Mouse (Mus musculus) kidney, embryonic 16.5 days (tissue): Measurements from ENCODE around the gene Nrg3. TPM values are rescaled to one million over a fixed set of nuclear protein-coding genes. Genes with fewer than 3 reads are reported as not detected.

Source experiments
- ATAC-seq: fragments of 200-750 bp; cut with Nextera tagmentation; 2 replicates; pipeline ENCODE4 v1.8.0; 2017; ENCODE audit warnings: moderate TSS enrichment; ENCODE audit not compliant: low FRiP score, low TSS enrichment
- H3K27ac ChIP-seq: fragments of 300-500 bp; sonication (generic); 2 replicates; pipeline ENCODE4 v1.5.1; 2014; ENCODE audit warnings: low read length
- H3K27me3 ChIP-seq: fragments of 300-500 bp; sonication (generic); 2 replicates; pipeline ENCODE4 v1.6.1; 2014; ENCODE audit warnings: low read length, control low read depth, mixed read lengths; ENCODE audit not compliant: insufficient read depth
- H3K36me3 ChIP-seq: fragments of 300-500 bp; sonication (generic); 2 replicates; pipeline ENCODE4 v1.6.1; 2014; ENCODE audit warnings: low read length, control low read depth, mixed read lengths; ENCODE audit not compliant: insufficient read depth
- H3K4me1 ChIP-seq: fragments of 300-500 bp; sonication (generic); 2 replicates; pipeline ENCODE4 v1.6.1; 2014; ENCODE audit warnings: low read length, control low read depth, mixed read lengths; ENCODE audit not compliant: insufficient read depth
- H3K4me2 ChIP-seq: fragments of 300-500 bp; sonication (generic); replicated peaks from 2 replicates; pipeline ENCODE4 v1.6.1; 2014; ENCODE audit warnings: low read depth, low read length
- H3K4me3 ChIP-seq: fragments of 300-500 bp; sonication (generic); 2 replicates; pipeline ENCODE4 v1.5.1; 2014; ENCODE audit warnings: mild to moderate bottlenecking, low read length
- H3K9ac ChIP-seq: fragments of 300-500 bp; sonication (generic); replicated peaks from 2 replicates; pipeline ENCODE4 v1.6.1; 2014; ENCODE audit warnings: low read length
- H3K9me3 ChIP-seq: fragments of 300-500 bp; sonication (generic); 2 replicates; pipeline ENCODE4 v1.6.1; 2016; ENCODE audit warnings: low read length, control low read depth
- WGBS: fragments of 180-500 bp; shearing (Covaris S2); extraction: QIAGEN DNeasy Blood & Tissue Kit; methylation state at CpG from one replicate; pipeline ENCODE4 v1.1.7; 2014; 5-methylcytosine and 5-hydroxymethylcytosine counted together
- polyA plus RNA-seq: library from polyadenylated mRNA; unstranded; fragments of >200 nt; fragmentation: Nextera tagmentation; extraction: Ambion mirVana; gene quantifications from 2 replicates; pipeline ENCODE4 v1.2.1, GENCODE M21; 2015

The Nrg3 gene
- polyA plus RNA-seq, 1 experiment from 2014 or later = 0.45 TPM

GRCm38 (mm10) chr14:39386845-39387244 lies 86.0 kb downstream of the Nrg3 start:
- no peak overlapping the region for H3K9ac ChIP-seq
- no peaks in the 10 kb centered on the region for H3K9me3 ChIP-seq
- no peak overlapping the region for H3K27ac ChIP-seq
- H3K4me3 ChIP-seq = no peak overlapping the region
- ATAC-seq = no peak
- no peaks in the 10 kb centered on the region for H3K27me3 ChIP-seq
- no peaks in the 10 kb centered on the region for H3K4me1 ChIP-seq
- no peaks in the 10 kb centered on the region for H3K36me3 ChIP-seq
- no peak overlapping the region for H3K4me2 ChIP-seq

GRCm38 (mm10) chr14:39381321-39381720 lies 91.6 kb downstream of the Nrg3 start:
- no peak for ATAC-seq
- Histone ChIP-seq H3K27ac (no peak overlapping the region), H3K36me3 (no peaks in the 10 kb centered on the region), H3K4me3 (no peak overlapping the region), H3K9ac (no peak overlapping the region), H3K4me1 (no peaks in the 10 kb centered on the region), H3K4me2 (no peak overlapping the region), H3K9me3 (no peaks in the 10 kb centered on the region), H3K27me3 (no peaks in the 10 kb centered on the region)

- Histone ChIP-seq H3K4me2 (no peak overlapping the region), H3K27ac (no peak overlapping the region), H3K27me3 (no peaks in the 10 kb centered on the region), H3K9me3 (no peaks in the 10 kb centered on the region), H3K9ac (no peak overlapping the region), H3K4me1 (no peaks in the 10 kb centered on the region), H3K4me3 (no peak overlapping the region), H3K36me3 (no peaks in the 10 kb centered on the region)
- ATAC-seq = no peak
- WGBS = 80% methylated on average over 1 of the region's 1 CpGs
These were observed 99.7 kb downstream of the Nrg3 start for GRCm38 (mm10) chr14:39373220-39373619.

- ATAC-seq = no peak
- WGBS = 90% methylated on average over 2 of the region's 2 CpGs
These were observed 116.6 kb downstream of the Nrg3 start for GRCm38 (mm10) chr14:39356251-39356650.

GRCm38 (mm10) chr14:39351979-39352737 lies 120.7 kb downstream of the Nrg3 start:
- H3K4me1 ChIP-seq = no peaks in the 10 kb centered on the region
- H3K36me3 ChIP-seq = no peaks in the 10 kb centered on the region
- ATAC-seq = no peak
- no peak overlapping the region for H3K4me3 ChIP-seq
- no peak overlapping the region for H3K27ac ChIP-seq
- WGBS = 73% methylated on average over 4 of the region's 4 CpGs
- H3K9ac ChIP-seq = no peak overlapping the region
- H3K4me2 ChIP-seq = no peak overlapping the region
- no peaks in the 10 kb centered on the region for H3K9me3 ChIP-seq
- H3K27me3 ChIP-seq = no peaks in the 10 kb centered on the region

More at GRCm38 (mm10) chr14:39356251-39356650, 116.6 kb downstream of the Nrg3 start:
- H3K36me3 ChIP-seq = no peaks in the 10 kb centered on the region
- H3K4me2 ChIP-seq = no peak overlapping the region
- H3K9me3 ChIP-seq = no peaks in the 10 kb centered on the region
- H3K4me3 ChIP-seq = no peak overlapping the region
- H3K27me3 ChIP-seq = no peaks in the 10 kb centered on the region
- no peaks in the 10 kb centered on the region for H3K4me1 ChIP-seq
- no peak overlapping the region for H3K9ac ChIP-seq
- no peak overlapping the region for H3K27ac ChIP-seq

- H3K4me2 ChIP-seq = no peak overlapping the region
- no peak for ATAC-seq
- no peak overlapping the region for H3K9ac ChIP-seq
- no peaks in the 10 kb centered on the region for H3K4me1 ChIP-seq
- WGBS = 71% methylated on average over 4 of the region's 4 CpGs
- H3K9me3 ChIP-seq = no peaks in the 10 kb centered on the region
- H3K27ac ChIP-seq = no peak overlapping the region
- no peak overlapping the region for H3K4me3 ChIP-seq
- no peaks in the 10 kb centered on the region for H3K36me3 ChIP-seq
- no peaks in the 10 kb centered on the region for H3K27me3 ChIP-seq
These were observed 155.3 kb downstream of the Nrg3 start for GRCm38 (mm10) chr14:39317424-39318110.

DNA sequence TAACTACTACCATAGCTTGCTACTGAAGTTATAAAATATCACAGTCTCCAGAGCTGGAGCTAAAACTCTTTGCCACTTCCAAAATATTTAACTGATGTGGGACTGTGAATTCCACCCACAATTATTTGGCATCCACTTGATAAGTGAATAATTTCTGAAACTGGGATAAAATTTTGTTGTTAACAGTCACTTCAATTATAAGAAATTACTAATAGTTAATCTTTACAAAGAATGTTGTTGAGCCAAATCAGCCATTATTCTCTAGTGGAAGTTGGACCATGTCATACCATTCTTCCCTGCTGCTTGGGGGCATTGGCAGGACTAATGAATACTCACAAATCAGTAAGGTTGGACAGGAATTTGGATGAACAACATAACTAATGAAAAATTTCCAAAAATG lies 158.8 kb downstream of the Nrg3 start:
- no peaks in the 10 kb centered on the region for H3K36me3 ChIP-seq
- no peak overlapping the region for H3K9ac ChIP-seq
- H3K27me3 ChIP-seq = no peaks in the 10 kb centered on the region
- no peaks in the 10 kb centered on the region for H3K4me1 ChIP-seq
- H3K27ac ChIP-seq = no peak overlapping the region
- H3K4me3 ChIP-seq = no peak overlapping the region
- ATAC-seq = no peak
- no peaks in the 10 kb centered on the region for H3K9me3 ChIP-seq
- H3K4me2 ChIP-seq = no peak overlapping the region

GRCm38 (mm10) chr14:39265121-39265520 lies 207.8 kb downstream of the Nrg3 start:
- Histone ChIP-seq H3K36me3 (no peaks in the 10 kb centered on the region), H3K27ac (no peak overlapping the region), H3K9me3 (no peaks in the 10 kb centered on the region), H3K9ac (no peak overlapping the region), H3K4me1 (no peaks in the 10 kb centered on the region), H3K27me3 (no peaks in the 10 kb centered on the region), H3K4me3 (no peak overlapping the region), H3K4me2 (no peak overlapping the region)
- WGBS = 86% methylated on average over 1 of the region's 1 CpGs
- no peak for ATAC-seq

GRCm38 (mm10) chr14:39264422-39264821 lies 208.5 kb downstream of the Nrg3 start:
- H3K36me3 ChIP-seq = no peaks in the 10 kb centered on the region
- H3K4me2 ChIP-seq = no peak overlapping the region
- no peak for ATAC-seq
- no peaks in the 10 kb centered on the region for H3K27me3 ChIP-seq
- H3K4me3 ChIP-seq = no peak overlapping the region
- whole genome bisulfite sequencing = 87% methylated on average over 4 of the region's 4 CpGs
- H3K4me1 ChIP-seq = no peaks in the 10 kb centered on the region
- H3K9me3 ChIP-seq = no peaks in the 10 kb centered on the region
- no peak overlapping the region for H3K9ac ChIP-seq
- no peak overlapping the region for H3K27ac ChIP-seq

- Histone ChIP-seq H3K27ac (no peak overlapping the region), H3K9me3 (no peaks in the 10 kb centered on the region), H3K9ac (no peak overlapping the region), H3K27me3 (no peaks in the 10 kb centered on the region), H3K4me1 (no peaks in the 10 kb centered on the region), H3K36me3 (no peaks in the 10 kb centered on the region), H3K4me3 (no peak overlapping the region), H3K4me2 (no peak overlapping the region)
- ATAC-seq = no peak
- 80% methylated on average over 1 of the region's 1 CpGs for WGBS
These were observed 211.9 kb downstream of the Nrg3 start for GRCm38 (mm10) chr14:39261016-39261415.
